Mouse (Mus musculus) v-Abl transformed pro-B cells (cell line): ENCODE results near the gene Rab8a.
"Not testable (repeated sequence)": the region's sequence is repeated elsewhere in the genome, so short reads cannot be mapped to it uniquely, and the experiment has no call there.

Source experiments
- in situ Hi-C, 2 experiments: fragments of 400-800 bp; cut with MboI; formaldehyde crosslinking; loops; one replicate each; pipeline ENCODE4 v1.15.1; 2025; ENCODE audit not compliant: unreplicated experiment in 2 of 2

Rab8a gene

DNA sequence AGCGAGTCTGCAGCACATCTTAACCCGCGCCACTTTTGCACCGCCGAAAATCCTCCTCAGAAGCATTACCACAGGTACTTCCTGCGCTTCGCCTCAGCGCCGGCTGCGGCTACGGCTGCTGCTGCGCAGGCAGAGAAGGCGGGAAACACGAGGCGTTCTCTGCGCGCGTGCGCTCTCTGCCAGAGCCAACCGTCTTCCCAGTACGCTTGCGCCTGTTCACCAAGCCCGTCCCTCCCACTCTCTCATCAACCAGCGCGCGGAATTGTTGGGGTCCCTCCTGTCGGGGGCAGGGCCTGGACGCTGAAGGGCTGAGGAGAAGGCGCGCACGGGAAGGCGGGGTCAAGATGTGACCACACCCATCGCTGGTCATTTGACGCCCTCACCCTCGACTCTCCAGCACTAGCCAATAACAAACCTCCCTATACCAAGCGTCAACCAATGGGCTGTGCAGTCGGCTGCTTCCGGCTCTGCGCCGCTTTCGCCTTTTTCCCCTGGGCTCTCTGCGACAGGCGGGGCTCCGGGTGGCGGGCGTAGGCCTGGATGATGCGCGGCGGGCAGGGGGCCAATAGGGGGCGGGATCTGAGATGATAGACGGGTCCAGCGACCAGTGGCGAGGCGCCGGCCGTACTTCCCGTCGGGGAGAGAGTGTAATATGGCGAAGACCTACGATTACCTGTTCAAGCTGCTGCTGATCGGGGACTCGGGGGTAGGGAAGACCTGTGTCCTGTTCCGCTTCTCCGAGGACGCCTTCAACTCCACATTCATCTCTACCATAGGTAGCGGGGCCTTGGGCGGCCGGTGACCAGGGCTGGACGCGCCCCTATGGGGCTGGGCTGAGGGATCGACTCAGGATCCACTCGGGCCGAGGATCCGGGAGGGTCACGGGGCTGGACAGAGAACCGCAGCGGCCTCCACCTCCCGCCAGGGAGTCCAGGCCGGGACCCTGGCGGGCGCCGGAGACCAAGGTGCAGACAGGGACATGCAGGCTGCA, at the start of gene Rab8a:
Rab8a (plus strand) TSS at position 494 of the 991 bp plus-strand sequence.
- in situ Hi-C loops: no loop called here

DNA sequence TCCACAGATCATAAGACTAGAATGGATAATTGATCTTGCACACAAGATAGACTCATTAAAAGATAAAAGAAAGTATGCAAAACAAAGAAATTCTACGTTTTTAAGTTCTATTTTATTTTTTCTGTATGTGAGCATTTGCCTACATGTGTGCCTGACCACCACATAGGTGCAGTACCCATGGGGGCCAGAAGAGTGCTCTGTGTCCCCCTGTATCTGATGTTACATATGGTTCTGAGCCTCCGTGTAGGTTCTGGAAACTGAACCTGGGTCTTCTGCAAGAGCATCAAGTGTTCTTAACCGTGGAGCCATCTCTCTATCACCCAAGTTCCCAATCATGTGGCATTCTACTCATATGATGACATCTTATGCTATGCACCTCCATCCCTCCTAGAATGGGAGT, 48.5 kb upstream of the Rab8a start:
- in situ Hi-C loops: no loop called here

DNA sequence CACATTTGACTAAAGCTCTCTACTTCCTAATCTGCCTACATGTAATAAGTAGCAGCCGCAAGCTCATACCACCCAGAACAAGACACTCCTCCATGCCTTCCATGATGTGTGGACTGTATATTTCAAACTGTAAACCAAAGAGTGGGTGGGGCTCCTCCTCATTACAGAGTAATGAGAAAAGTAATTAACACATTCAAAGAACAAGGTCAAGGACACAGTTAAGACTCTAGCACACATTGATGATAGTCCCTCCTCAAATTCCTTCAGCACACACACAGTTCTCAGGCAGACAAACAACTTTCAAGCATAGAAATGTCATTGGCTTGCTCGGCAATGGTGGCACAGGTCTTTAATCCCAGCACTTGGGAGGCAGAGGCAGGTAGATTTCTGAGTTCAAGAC, 45.8 kb upstream of the Rab8a start:
- in situ Hi-C loops: no loop called here

DNA sequence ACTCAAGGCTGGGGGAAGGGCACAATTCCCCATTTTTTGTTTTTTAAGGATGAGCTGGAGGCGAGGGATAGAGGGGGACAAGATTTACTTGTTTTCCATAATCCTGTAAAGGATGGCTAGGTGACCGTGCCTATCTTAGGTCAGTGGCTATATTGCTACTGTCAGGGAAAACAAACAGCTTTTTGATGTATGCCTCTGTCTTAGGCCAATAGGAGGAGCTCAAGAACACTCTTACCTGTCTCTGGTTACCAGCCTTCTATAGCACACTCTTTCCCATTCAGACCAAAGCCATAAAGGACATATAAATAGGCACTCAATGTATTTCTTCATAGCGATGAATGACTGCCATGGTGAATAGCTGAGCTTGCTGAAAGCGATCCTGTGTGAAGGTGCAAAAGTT, 42.4 kb upstream of the Rab8a start:
- in situ Hi-C loops: no loop called here

DNA sequence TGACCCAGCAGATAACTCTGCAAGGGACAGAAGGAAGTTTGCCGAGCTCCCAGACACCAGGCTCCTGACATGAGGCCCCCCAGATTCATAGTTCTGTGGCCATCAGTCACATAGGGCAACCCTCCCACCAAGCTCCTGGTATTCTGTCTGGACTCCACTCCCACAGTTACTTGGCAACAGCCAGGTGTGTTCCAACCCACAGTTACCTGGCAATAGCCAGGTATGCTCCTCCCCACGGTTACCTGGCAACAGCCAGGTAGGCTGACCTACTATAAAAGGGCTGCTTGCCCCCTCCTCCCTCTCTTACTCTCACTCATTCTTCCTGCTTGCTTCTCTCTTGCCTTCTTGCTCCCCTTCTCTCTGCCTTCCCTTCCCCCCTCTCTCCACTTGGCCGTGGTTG, 39.5 kb upstream of the Rab8a start:
- in situ Hi-C loops: not testable (repeated sequence)

DNA sequence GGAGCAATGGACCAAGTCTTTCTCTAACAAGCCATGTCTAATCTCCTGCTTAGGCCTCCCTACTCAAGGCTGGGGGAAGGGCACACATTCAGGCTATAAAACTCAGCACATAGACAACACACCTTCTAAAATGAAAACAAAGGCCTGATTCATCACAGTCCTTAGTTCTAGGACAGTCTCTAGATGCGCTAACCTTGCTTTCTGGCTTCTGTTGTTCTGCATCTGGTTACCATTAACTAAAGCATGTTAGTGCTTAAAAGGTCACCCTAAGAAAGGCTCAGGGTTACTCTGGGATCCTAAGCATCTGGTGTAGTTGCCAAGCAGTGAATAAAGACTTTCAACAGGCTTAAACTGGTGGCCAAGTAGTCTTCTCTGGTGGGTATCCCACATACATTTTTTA, 39.0 kb upstream of the Rab8a start:
- in situ Hi-C loops: no loop called here

DNA sequence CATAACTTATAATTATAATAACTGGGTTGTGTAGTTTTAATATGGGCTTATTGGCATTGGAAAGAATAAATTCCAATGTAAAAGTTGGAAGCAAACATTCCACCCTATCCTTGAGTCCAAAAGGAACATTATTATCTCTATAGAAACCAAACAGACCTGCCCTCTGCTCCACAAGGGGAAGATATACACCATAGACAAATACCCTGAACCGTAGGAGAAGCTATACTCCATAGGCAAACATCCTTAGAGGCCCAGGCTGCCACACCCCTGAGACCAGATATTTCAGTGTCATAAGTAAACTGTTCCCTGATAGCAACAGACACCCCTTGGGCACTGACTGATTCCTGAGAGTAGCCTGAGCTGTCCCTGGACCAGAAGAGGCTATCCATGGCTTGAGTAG, 33.2 kb upstream of the Rab8a start:
- in situ Hi-C loops: no loop called here

DNA sequence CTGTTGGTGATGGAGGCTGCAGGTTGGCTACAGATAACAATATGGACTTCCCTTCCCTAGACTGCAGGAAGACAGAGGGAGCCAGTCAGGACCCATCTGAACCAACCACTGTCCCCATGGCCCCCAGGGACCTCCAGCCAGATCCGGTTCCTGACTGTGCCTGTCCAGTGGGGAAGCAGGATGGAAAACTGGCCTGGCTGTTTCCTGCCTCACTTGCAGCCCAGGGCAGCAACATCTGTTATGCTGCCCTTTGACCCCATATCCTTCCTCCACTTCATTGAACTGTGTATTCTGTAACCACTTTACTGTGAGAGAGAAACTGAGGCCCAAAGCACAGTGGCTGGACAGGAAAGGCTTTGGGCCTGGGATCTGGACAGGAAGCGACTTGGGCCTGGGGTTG, 29.7 kb upstream of the Rab8a start:
- in situ Hi-C loops: loop anchor here (10.0 kb wide), 1 partner anchor 86 kb away; the partner anchor contains the start of gene Olfr372 (in 2 of the 2)

DNA sequence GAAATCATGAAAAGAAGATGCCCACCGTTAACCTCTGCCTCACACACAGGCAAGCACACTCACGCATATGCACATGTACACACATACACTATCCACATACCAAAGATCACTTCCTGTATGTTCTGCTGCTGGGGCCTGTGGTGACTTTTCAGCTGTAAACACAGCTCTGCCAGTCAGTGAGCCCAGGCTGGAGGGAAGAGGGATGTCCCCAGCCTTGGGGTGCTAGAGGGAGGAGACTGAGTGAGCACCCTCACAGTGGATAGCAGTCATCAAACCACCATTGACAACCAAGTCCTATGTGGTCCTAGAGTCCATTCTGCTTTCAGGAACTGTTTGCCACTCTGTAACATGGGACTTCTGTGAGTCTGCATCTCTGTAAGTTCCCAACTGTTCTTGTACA, 29.1 kb upstream of the Rab8a start:
- in situ Hi-C loops: loop anchor here (10.0 kb wide), 1 partner anchor 87 kb away; the partner anchor contains the start of gene Olfr372 (in 2 of the 2)

DNA sequence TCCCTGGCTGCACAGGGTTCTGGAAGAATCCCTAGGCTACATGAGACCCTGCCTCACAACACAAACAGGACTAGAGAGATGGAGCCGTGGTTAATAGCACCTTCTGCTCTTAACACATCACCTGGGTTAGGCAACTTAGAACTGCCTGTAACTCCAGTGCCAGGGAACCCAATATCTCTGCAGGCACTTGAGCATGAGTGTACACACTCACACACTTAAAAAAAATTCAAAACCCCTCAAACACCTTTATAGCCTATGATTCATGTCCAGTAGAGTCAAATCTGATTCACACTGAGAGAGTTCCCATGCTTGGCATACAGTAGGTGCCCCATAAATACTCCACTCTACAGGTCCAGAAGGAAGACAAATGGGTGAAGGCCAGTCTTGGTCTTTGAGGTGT, 28.6 kb upstream of the Rab8a start:
- in situ Hi-C loops: loop anchor here (10.0 kb wide), 1 partner anchor 88 kb away; the partner anchor contains the start of gene Olfr372 (in 2 of the 2)

DNA sequence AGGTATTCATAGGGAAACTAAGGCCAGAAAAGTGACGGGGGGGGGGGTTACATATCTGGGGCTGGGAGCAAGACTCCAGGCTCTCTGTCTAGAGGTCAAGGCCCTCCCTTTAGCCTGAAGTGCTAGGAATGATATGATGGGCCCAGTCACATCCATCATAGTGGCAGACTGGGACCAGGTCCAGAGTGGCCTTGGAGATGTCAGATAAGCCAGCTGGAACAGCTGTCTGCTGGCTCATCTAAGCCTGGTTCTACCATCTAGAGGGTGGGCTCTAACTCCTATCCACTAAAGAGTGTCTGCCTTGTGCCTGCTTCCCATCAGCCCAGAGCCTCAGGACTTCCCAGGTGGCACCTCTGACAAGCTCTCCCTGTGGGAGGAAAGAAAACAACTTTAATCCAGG, 28.1 kb upstream of the Rab8a start:
- in situ Hi-C loops: loop anchor here (10.0 kb wide), 1 partner anchor 88 kb away; the partner anchor contains the start of gene Olfr372 (in 2 of the 2)

DNA sequence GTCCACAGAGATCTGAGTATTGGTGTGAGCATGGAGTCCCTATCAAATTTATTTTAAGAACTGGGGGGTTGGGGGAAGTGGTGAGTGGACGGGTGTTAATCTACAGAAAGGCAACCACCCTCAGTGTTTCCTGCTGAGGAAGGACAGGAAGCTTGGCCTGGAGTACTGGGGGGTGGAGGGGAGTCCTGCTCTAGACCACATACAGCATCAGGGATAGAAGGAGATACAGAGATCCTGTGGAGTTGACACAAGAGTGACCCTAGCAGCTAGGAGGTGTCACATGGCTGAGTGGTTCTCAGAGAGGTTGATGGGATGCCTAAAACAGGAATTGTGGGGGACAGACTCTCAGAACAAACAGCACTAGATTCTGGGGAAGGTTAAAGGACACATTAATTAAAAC, 27.5 kb upstream of the Rab8a start:
- in situ Hi-C loops: loop anchor here (10.0 kb wide), 1 partner anchor 89 kb away; the partner anchor contains the start of gene Olfr372 (in 2 of the 2)

DNA sequence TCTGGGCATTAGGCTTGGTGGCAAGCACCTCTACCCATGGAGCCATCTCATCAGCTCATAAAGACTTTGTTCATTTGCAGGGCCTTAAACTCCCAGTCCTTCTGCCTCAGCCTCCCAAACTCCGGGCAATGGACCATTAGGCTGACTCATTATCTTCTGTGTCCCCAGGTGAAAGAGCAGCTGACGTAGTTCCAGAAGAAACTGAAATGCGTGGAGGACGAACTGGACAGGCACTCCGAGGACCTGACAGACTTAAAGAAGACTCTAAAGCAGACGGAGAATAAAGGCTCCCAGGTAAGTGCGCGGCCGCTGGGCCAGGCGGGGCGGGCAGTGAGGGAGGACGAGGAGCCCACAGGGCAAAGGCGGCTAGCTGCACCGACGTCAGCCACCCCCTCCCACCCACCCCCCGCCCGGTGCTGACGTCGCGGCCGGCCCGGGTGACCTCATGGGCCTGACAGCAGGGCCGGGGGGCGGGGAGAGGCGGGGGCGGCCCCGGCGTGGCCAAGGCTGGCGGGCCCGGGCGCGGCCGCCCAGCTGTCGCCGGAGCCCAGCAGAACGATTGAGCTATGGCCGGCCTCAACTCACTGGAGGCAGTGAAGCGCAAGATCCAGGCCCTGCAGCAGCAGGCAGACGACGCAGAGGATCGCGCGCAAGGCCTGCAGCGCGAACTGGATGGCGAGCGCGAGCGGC, 26.1 kb upstream of the Rab8a start, which contains the start of gene Tpm4:
Tpm4 (plus strand) TSS at position 220 of the 690 bp plus-strand sequence.
- in situ Hi-C loops: loop anchor here (10.0 kb wide), 1 partner anchor 90 kb away; the partner anchor contains the start of gene Olfr372 (in 2 of the 2)

DNA sequence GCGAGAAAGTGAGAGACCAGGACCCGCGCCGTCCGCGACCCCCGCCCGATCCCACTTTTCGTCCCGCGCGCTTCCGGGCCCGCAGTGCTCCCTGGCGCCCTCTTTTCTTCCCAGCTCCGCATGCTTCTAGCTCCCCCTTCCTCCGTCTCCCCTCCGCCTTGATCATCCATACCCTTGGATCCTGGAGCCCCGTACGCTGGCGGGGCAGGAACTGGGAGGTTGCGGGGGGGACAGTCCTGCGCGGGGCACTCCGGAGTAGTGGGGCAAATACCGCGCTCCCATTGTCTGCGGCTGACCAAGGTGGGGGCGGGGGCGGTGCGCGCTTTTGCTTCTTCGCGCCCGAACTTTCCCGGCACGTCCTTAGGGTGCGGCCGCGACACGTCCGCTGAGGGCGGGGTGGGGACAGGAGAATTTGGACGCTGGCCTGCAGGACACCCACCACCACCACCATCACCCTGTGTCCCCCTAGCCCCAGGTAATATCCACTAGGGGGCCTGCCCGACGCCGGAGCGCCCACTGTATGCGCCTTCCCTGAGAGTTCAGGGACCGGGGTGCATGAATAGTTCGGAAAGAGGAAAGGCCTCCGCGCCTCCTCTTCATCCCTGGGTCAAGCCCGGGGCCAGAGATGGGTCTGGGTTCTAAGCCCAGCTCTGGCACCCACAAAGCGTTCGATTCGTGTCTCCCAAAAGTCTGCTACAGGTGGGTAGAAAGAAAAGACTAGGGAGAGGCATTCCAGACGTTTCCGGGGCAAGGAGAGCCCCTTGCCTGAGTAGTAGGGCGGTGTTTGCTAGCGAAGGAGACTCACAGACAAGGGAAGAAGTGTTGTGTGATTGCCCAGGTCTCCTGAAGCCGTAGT, 25.3 kb upstream of the Rab8a start:
- in situ Hi-C loops: loop anchor here (10.0 kb wide), 1 partner anchor 91 kb away; the partner anchor contains the start of gene Olfr372 (in 2 of the 2)

DNA sequence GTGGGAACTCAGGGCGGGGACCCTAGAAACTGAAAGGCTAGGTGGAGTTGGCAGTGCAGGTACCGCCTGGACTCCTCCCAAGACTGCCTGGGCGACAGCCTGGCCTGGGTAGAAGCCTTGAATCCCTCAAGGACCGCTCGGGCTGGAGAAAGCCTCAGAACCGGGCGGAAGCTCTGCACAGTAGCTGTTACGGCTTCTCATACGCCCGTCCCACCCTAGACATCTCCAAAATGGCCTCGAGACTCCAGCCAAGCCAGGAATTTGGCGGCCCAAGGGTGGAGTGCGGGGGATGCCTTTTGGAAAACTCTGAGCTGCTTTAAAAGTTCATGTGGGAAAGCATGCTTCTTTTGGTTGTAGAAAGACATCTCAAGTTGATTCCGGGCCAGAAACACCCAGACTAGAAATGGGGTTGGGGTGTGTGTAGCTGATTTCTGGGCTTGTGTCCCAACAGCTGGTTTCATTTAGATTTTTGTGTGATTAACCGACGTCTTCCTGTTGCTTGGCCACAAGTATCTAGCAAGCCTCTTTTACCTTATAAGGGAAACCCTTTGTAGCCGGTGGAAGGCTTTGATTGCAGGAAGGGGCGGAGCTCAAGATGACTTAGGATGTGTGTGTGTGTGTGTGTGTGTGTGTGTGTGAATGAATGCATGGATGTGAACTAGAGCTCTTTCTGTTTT, 24.6 kb upstream of the Rab8a start:
- in situ Hi-C loops: loop anchor here (10.0 kb wide), 1 partner anchor 92 kb away; the partner anchor contains the start of gene Olfr372 (in 2 of the 2)

DNA sequence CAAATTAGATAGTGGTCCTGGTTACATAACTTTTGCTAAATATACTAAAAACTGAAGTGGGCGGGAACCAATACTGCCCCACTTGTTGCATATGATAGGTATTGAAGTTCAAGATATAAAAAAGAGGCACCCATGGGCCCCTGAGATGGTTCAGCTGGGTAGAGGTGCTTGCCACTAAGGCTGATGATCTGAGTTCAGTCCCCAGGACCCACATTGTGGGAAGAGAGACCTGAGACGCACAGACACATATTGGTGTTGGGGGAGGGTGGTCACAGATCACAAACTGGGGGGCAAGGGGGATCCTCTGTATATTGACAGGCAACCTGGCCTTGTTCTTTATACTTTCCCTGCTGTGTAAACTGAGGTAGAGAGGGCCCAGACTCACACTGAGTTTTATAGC, 23.6 kb upstream of the Rab8a start:
- in situ Hi-C loops: loop anchor here (10.0 kb wide), 1 partner anchor 93 kb away; the partner anchor contains the start of gene Olfr372 (in 2 of the 2)

DNA sequence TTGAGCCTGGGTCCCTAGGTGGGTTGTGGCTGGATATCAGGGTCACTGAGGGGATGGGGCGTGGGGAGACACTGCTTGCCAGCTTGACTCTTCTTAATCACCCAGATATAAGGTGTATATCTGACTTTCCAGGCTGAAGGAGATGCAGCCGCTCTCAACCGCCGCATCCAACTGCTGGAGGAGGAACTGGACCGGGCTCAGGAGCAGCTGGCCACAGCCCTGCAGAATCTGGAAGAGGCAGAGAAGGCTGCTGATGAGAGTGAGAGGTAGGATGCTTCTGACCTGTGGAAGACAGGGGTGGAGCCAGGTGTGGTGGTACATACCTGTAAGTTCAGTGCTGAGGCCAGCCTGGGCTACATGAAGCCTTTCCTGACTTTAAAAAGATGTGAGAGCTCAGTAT, 22.5 kb upstream of the Rab8a start:
- in situ Hi-C loops: loop anchor here (10.0 kb wide), 1 partner anchor 94 kb away; the partner anchor contains the start of gene Olfr372 (in 2 of the 2)

DNA sequence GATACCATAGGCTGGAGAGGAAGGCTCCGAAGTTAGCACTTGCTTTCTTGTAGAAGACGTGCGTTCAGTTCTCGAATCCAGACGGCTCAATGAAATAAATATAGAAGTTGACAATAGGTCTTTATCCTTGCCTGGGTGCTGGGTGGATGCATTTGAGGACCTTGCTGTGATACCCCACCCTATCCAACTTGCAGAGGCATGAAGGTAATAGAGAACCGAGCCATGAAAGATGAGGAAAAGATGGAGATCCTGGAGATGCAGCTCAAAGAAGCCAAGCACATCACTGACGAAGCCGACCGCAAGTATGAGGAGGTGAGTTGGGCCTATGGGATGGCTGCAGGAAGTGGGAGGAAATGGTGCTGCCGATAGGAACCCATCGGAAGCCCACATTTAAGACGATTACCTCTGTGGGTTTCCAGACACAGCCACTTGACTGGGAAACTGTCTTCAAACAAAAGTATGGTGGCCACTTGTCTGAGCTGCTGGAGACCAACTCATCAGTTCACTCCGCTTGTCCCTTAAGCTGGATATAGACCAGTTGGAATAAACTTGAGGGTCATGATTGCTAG, 17.7 kb upstream of the Rab8a start:
- in situ Hi-C loops: no loop called here
